Mouse (Mus musculus): ENCODE measurements at regions not wholly inside any gene's neighbourhood (a gene's known extent, or its start where the extent isn't known, plus 50 kb on each side); places are given as distances from the start of the nearest gene placed in this dataset.

DNA sequence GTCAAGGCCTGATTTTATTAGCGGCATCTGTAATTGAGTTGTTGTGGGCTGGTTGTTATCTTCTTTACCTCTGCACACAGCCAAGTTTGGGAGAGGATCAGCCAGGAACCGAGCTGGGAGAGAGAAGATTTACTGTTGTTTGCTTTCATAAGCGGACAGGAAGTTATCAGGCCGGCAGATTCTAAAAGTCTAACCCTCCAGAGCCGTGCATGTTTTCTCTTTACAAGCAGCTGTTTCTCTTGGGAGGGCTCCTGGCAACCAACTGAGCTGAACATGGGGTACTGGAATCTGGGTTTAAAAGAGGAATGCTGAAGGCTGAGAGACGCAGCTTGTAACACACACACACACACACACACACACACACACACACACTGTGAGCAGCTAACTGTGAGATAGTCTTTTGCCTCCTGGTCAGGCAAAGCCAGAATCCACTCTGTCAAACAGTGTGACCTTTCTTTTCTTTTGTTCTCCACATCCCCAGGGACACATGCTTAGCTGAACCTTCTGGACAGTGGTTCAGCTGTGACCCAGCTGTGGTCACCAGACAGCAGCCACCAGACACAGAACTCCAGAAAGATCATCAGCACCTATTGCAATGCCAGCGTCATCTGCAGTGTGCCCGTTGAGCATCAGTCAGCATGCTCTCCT, 82.5 kb upstream of the Sash1 start:
- TF ChIP-seq MYOG (IDR thresholded peaks at IDR 0.05; ENCODE audit: control insufficient read depth, extremely low read depth, insufficient read length) (no peak), MYOD1 (IDR thresholded peaks at IDR 0.05; ENCODE audit: control insufficient read depth, insufficient read length, low read depth) (no peak), USF1 (IDR thresholded peaks at IDR 0.05; ENCODE audit: low read depth) (no peak), MAX (IDR thresholded peaks at IDR 0.05) (no peak), CEBPB (IDR thresholded peaks at IDR 0.05; ENCODE audit: low read depth) (no peak), FOSL1 (IDR thresholded peaks at IDR 0.05; ENCODE audit: insufficient read depth, low read length, poor library complexity, severe bottlenecking) (no peak), CTCF (IDR thresholded peaks at IDR 0.05; ENCODE audit: control insufficient read depth, insufficient read depth, insufficient read length) (no peak)
- Histone ChIP-seq H3K36me3 (ENCODE audit: control insufficient read depth, insufficient read depth) (no peaks in the 10 kb centered on the region), H3K79me3 (ENCODE audit: low read depth) (no peaks in the 10 kb centered on the region), H3K27me3 (ENCODE audit: control insufficient read depth, insufficient read depth, insufficient read length) (no peaks in the 10 kb centered on the region), H3K79me2 (ENCODE audit: control insufficient read depth, insufficient read depth) (no peaks in the 10 kb centered on the region), H3ac (ENCODE audit: control insufficient read depth, insufficient read length, low read depth) (no peak overlapping the region), H3K4me3 (ENCODE audit: insufficient read depth, poor library complexity, severe bottlenecking) (no peak overlapping the region)

GRCm38 (mm10) chr10:8962921-8963320, 77.1 kb upstream of the Sash1 start:
- no peaks in the 10 kb centered on the region for H3K79me2 ChIP-seq (ENCODE audit: control insufficient read depth, insufficient read depth)

GRCm38 (mm10) chr10:8960964-8961675, 75.2 kb upstream of the Sash1 start:
- no peaks in the 10 kb centered on the region for H3K79me2 ChIP-seq (ENCODE audit: control insufficient read depth, insufficient read depth)
- H3K27me3 ChIP-seq (ENCODE audit: control insufficient read depth, insufficient read depth, insufficient read length) = no peaks in the 10 kb centered on the region
- no peaks in the 10 kb centered on the region for H3K36me3 ChIP-seq (ENCODE audit: control insufficient read depth, insufficient read depth)
- H3ac ChIP-seq (ENCODE audit: control insufficient read depth, insufficient read length, low read depth) = no peak overlapping the region
- no peaks in the 10 kb centered on the region for H3K79me3 ChIP-seq (ENCODE audit: low read depth)
- H3K4me3 ChIP-seq (ENCODE audit: insufficient read depth, poor library complexity, severe bottlenecking) = no peak overlapping the region
- TF ChIP-seq USF1 (IDR thresholded peaks at IDR 0.05; ENCODE audit: low read depth) (no peak), FOSL1 (IDR thresholded peaks at IDR 0.05; ENCODE audit: insufficient read depth, low read length, poor library complexity, severe bottlenecking) (no peak), MYOD1 (IDR thresholded peaks at IDR 0.05; ENCODE audit: control insufficient read depth, insufficient read length, low read depth) (no peak), MAX (IDR thresholded peaks at IDR 0.05) (no peak), CEBPB (IDR thresholded peaks at IDR 0.05; ENCODE audit: low read depth) (no peak), MYOG (IDR thresholded peaks at IDR 0.05; ENCODE audit: control insufficient read depth, extremely low read depth, insufficient read length) (no peak), CTCF (IDR thresholded peaks at IDR 0.05; ENCODE audit: control insufficient read depth, insufficient read depth, insufficient read length) (no peak)

More at GRCm38 (mm10) chr10:8962921-8963320, 77.1 kb upstream of the Sash1 start:
- Histone ChIP-seq H3ac (ENCODE audit: control insufficient read depth, insufficient read length, low read depth) (no peak overlapping the region), H3K27me3 (ENCODE audit: control insufficient read depth, insufficient read depth, insufficient read length) (no peaks in the 10 kb centered on the region), H3K36me3 (ENCODE audit: control insufficient read depth, insufficient read depth) (no peaks in the 10 kb centered on the region), H3K4me3 (ENCODE audit: insufficient read depth, poor library complexity, severe bottlenecking) (no peak overlapping the region), H3K79me3 (ENCODE audit: low read depth) (no peaks in the 10 kb centered on the region)
- no peak for TF ChIP-seq MYOG (IDR thresholded peaks at IDR 0.05; ENCODE audit: control insufficient read depth, extremely low read depth, insufficient read length)

DNA sequence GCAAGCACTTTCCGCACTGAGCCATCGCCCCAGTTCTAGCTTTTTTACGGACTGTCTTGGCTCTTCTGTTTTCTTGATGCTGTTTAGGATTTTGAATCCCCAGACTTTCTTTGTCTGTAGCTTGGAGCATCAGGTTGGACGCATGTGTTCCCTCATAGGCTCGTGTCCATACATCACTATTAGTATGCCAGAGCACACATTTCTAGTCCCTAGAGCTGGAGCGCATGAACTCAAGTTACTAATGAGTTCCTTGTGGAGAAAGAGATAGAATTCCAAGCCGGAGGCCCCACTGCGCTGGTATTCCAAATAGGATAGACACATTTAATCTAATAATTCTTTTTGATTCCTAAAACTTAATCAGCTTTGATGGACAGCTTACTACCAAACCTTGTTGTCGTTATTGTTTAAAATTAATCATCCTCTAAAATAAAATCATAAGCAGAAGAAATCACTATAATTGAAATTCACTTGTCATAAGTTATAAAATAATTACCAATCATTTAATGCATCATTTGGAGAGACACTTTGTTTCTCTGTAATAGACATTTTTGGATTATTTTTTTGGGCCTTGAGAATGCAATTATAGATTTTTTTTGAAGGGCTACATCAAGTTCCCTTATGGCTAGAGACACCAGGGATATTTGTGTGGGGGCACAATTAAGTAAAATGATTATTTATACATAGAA, 74.5 kb upstream of the Sash1 start:
- no peaks in the 10 kb centered on the region for H3K79me2 ChIP-seq (ENCODE audit: control insufficient read depth, insufficient read depth)
- no peaks in the 10 kb centered on the region for H3K36me3 ChIP-seq (ENCODE audit: control insufficient read depth, insufficient read depth)
- H3ac ChIP-seq (ENCODE audit: control insufficient read depth, insufficient read length, low read depth) = no peak overlapping the region
- H3K4me3 ChIP-seq (ENCODE audit: insufficient read depth, poor library complexity, severe bottlenecking) = no peak overlapping the region
- no peaks in the 10 kb centered on the region for H3K27me3 ChIP-seq (ENCODE audit: control insufficient read depth, insufficient read depth, insufficient read length)
- no peaks in the 10 kb centered on the region for H3K79me3 ChIP-seq (ENCODE audit: low read depth)
- no peak for TF ChIP-seq MYOG (IDR thresholded peaks at IDR 0.05; ENCODE audit: control insufficient read depth, extremely low read depth, insufficient read length)
- TF ChIP-seq MYOD1 (IDR thresholded peaks at IDR 0.05; ENCODE audit: control insufficient read depth, insufficient read length, low read depth) = no peak
- TF ChIP-seq CEBPB (IDR thresholded peaks at IDR 0.05; ENCODE audit: low read depth) = no peak
- no peak for TF ChIP-seq MAX (IDR thresholded peaks at IDR 0.05)

- Histone ChIP-seq H3K79me2 (ENCODE audit: control insufficient read depth, insufficient read depth) (no peaks in the 10 kb centered on the region), H3K27me3 (ENCODE audit: control insufficient read depth, insufficient read depth, insufficient read length) (no peaks in the 10 kb centered on the region), H3K36me3 (ENCODE audit: control insufficient read depth, insufficient read depth) (no peaks in the 10 kb centered on the region), H3K79me3 (ENCODE audit: low read depth) (no peaks in the 10 kb centered on the region), H3K4me3 (ENCODE audit: insufficient read depth, poor library complexity, severe bottlenecking) (no peak overlapping the region), H3ac (ENCODE audit: control insufficient read depth, insufficient read length, low read depth) (no peak overlapping the region)
- TF ChIP-seq MAX (IDR thresholded peaks at IDR 0.05) = no peak
- no peak for TF ChIP-seq MYOD1 (IDR thresholded peaks at IDR 0.05; ENCODE audit: control insufficient read depth, insufficient read length, low read depth)
- no peak for TF ChIP-seq FOSL1 (IDR thresholded peaks at IDR 0.05; ENCODE audit: insufficient read depth, low read length, poor library complexity, severe bottlenecking)
- no peak for TF ChIP-seq MYOG (IDR thresholded peaks at IDR 0.05; ENCODE audit: control insufficient read depth, extremely low read depth, insufficient read length)
- no peak for TF ChIP-seq CTCF (IDR thresholded peaks at IDR 0.05; ENCODE audit: control insufficient read depth, insufficient read depth, insufficient read length)
- no peak for TF ChIP-seq USF1 (IDR thresholded peaks at IDR 0.05; ENCODE audit: low read depth)
- no peak for TF ChIP-seq CEBPB (IDR thresholded peaks at IDR 0.05; ENCODE audit: low read depth)
Observed at GRCm38 (mm10) chr10:8955499-8956211, 69.8 kb upstream of the Sash1 start.

All from C2C12 (cell line).